Mouse (Mus musculus) heart, adult 2 months (tissue): ENCODE results near the gene Zfp612. TPM values are rescaled to one million over a fixed set of nuclear protein-coding genes. Genes with fewer than 3 reads are reported as not detected.

Source experiments
- DNase-seq, 2 experiments: peaks; one replicate each; pipeline ENCODE4 v3.0.0; 2021
- H3K27ac ChIP-seq: fragments of 200-600 bp; 2 replicates; pipeline ENCODE4 v1.8.1; 2022
- H3K27me3 ChIP-seq: fragments of 200-500 bp; 2 replicates; pipeline ENCODE4 v1.6.1; 2012; ENCODE audit warnings: mild to moderate bottlenecking, low read length, inconsistent platforms, mixed read lengths; ENCODE audit not compliant: control insufficient read depth, insufficient read depth
- H3K36me3 ChIP-seq: fragments of 200-500 bp; 2 replicates; pipeline ENCODE4 v1.6.1; 2012; ENCODE audit warnings: low read length, inconsistent platforms; ENCODE audit not compliant: control insufficient read depth, insufficient read depth
- H3K4me1 ChIP-seq: fragments of 200-500 bp; 2 replicates; pipeline ENCODE4 v1.6.1; 2011; ENCODE audit warnings: low read length; ENCODE audit not compliant: control insufficient read depth, insufficient read depth
- H3K4me3 ChIP-seq: fragments of 200-600 bp; 2 replicates; pipeline ENCODE4 v1.8.1; 2022
- H3K79me2 ChIP-seq: fragments of 200-500 bp; replicated peaks from 2 replicates; pipeline ENCODE4 v1.6.1; 2012; ENCODE audit warnings: mild to moderate bottlenecking, inconsistent platforms, low read length, moderate library complexity, mixed read lengths; ENCODE audit not compliant: control insufficient read depth, insufficient read depth
- H3K9ac ChIP-seq: fragments of 200-500 bp; 2 replicates; pipeline ENCODE4 v1.6.1; 2012; ENCODE audit warnings: low read depth, mild to moderate bottlenecking, control low read depth, inconsistent platforms, low read length, mixed read lengths
- CTCF ChIP-seq: fragments of 200-600 bp; IDR thresholded peaks from 2 replicates; pipeline ENCODE4 v1.8.1; 2022; ENCODE audit warnings: antibody characterized with exemption, mild to moderate bottlenecking, moderate library complexity
- EP300 ChIP-seq: fragments of 200-500 bp; IDR thresholded peaks from 2 replicates; pipeline ENCODE4 v1.6.1; 2011; ENCODE audit warnings: low read depth, low read length, control low read depth; ENCODE audit not compliant: insufficient read depth
- POLR2A ChIP-seq: fragments of 200-500 bp; IDR thresholded peaks from 2 replicates; pipeline ENCODE4 v1.6.1; 2011; ENCODE audit warnings: mild to moderate bottlenecking, low read depth, low read length, control low read depth; ENCODE audit not compliant: insufficient read depth
- WGBS: fragments of 180-500 bp; shearing (Covaris S2); methylation state at CpG from one replicate; pipeline ENCODE4 v1.1.7; 2018; 5-methylcytosine and 5-hydroxymethylcytosine counted together
- intact Hi-C: fragments of 180-260 bp; cut with DNase I; formaldehyde crosslinking; loops from one replicate; pipeline ENCODE4 v1.15.1; 2025
- polyA plus RNA-seq: library from polyadenylated mRNA; depleted of rRNA; stranded (reverse); fragments of >200 nt; gene quantifications from 2 replicates; pipeline ENCODE4 v1.2.3, GENCODE M21; 2012
- total RNA-seq, 2 experiments: library from RNA; stranded (reverse); gene quantifications; 2 replicates each; pipeline ENCODE4 v1.2.3; 2021

Gene Zfp612
- total and polyA plus RNA-seq, 3 experiments = 2.7 to 6.8 (median 6.5) TPM

DNA sequence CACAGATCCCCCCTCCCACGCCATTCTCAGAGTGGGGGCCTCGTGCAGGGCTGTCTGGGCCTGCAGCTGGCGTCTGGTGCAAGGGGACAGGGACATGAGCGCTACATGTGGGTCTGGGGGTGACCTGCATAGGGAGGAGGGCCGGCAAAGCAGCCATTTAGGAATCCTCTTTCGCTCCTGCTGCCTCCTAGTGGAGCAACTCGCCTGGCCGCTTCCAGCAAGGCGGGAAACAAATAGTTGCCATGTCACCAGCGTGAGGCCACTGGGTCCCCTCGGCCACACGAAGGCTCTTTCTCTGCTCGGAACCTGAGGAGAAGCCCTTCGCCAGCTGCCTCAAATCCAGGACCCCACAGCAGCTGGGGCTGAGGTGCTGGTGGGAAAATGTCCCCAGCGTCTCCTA lies 22.1 kb downstream of the Zfp612 start:
- TF ChIP-seq EP300 (no peak), CTCF (no peak), POLR2A (no peak)
- 86% methylated on average over 15 of the region's 15 CpGs for WGBS
- H3K36me3 ChIP-seq = no peaks in the 10 kb centered on the region
- DNase-seq = no peak
- no peak overlapping the region for H3K27ac ChIP-seq
- no peaks in the 10 kb centered on the region; the same call in 1 of the 2 replicates for H3K27me3 ChIP-seq
- H3K4me3 ChIP-seq = no peak overlapping the region
- intact Hi-C loops = no loop called here
- H3K9ac ChIP-seq = no peak overlapping the region
- no peaks in the 10 kb centered on the region for H3K79me2 ChIP-seq
- no peaks in the 10 kb centered on the region for H3K4me1 ChIP-seq

DNA sequence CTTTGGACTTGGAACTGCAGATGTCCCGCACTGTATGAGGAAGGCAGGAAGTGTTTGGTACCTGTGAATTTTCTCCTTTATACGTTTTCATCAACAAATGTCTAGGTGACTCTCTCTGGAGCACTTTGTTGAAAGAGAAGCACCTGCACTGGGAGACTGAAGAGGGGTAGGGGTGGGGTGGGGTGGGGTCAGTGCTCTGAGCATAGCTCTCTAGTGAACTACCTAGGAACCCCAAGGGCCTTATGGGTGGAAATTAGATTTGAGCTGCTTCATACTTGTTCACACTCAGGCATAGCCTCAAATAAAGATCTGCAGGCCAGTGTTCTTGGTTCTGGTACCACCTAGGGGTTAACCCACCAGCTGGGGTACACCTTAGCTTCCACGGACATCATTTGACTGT lies 23.1 kb downstream of the Zfp612 start, which contains the start of gene Gm17720:
Gene Gm17720, minus strand, starts transcription at position 101 of the 400 bp plus-strand sequence.
- H3K4me1 ChIP-seq = no peaks in the 10 kb centered on the region
- TF ChIP-seq POLR2A (no peak), CTCF (no peak), EP300 (no peak)
- 81% methylated on average over 3 of the region's 3 CpGs for WGBS

DNA sequence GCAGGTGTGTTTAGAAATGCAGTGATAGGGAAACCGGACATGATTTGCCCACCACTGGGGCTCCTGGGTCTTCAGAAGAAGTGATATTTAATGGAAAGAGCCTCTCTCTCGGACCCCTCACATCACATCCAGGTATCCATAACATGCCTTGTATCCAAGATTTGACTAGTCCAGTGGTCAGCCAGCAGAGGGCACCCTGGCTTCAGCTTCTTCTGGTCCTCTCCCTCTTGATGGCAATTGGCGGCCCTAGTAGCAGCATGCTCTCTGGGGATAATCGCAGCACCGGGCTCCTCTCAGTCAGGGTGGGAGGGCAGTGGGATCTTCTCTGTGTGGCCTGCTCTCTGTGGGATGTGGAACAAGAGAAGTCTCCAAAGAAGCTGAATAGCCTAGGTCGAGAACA lies 40.2 kb downstream of the Zfp612 start:
- Histone ChIP-seq H3K9ac (no peak overlapping the region), H3K27me3 (no peaks in the 10 kb centered on the region), H3K36me3 (no peaks in the 10 kb centered on the region), H3K4me1 (no peaks in the 10 kb centered on the region), H3K79me2 (no peaks in the 10 kb centered on the region), H3K4me3 (no peak overlapping the region), H3K27ac (no peak overlapping the region)
- no peak for DNase-seq
- TF ChIP-seq CTCF = peak; percentile 36; the same call in 1 of the 2 replicates
- TF ChIP-seq EP300 = no peak
- intact Hi-C loops = no loop called here
- WGBS = 44% methylated on average over 6 of the region's 6 CpGs

More for the DNA sequence above, 23.1 kb downstream of the Zfp612 start, which contains the start of gene Gm17720:
- no peak within 1 kb of the TSS for H3K4me3 ChIP-seq
- H3K27me3 ChIP-seq = no peaks in the 10 kb centered on the region; the same call in 1 of the 2 replicates
- H3K27ac ChIP-seq = no peak within 1 kb of the TSS
- no peaks in the 10 kb centered on the region for H3K36me3 ChIP-seq
- H3K9ac ChIP-seq = no peak within 1 kb of the TSS
- no peaks in the 10 kb centered on the region for H3K79me2 ChIP-seq
- intact Hi-C loops = no loop called here
- no peak for DNase-seq

DNA sequence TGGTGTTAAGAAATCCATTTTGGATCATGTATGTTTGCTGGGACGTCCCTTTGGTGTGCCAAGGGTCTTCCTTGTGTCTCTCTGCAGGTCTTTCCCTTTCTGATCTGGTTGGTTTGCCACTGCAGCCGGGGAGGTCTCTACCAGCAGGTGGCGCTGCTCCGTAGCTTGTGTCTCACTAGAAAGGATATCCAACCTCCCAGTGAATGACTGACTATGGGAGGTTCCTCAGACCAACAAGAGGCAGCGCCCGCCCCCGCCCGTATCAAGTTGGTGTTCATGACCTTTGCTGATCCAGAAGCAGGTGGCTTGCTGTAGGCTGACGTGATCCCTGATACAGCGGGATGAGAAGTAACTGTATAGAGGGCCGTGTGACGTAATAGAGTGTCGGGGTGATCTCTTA lies 51.0 kb downstream of the Zfp612 start:
- intact Hi-C loops = loop anchor here (1.0 kb wide), 1 partner anchor 348 kb away; no protein-coding TSS in a partner anchor
- Histone ChIP-seq H3K4me1 (no peaks in the 10 kb centered on the region), H3K27me3 (no peaks in the 10 kb centered on the region), H3K27ac (no peak overlapping the region), H3K36me3 (no peaks in the 10 kb centered on the region), H3K4me3 (no peak overlapping the region), H3K9ac (no peak overlapping the region), H3K79me2 (no peaks in the 10 kb centered on the region)
- TF ChIP-seq EP300 (no peak), CTCF (peak; percentile 85)
- WGBS = 19% methylated on average over 13 of the region's 13 CpGs
- DNase-seq = peak; percentile 31 to 65

DNA sequence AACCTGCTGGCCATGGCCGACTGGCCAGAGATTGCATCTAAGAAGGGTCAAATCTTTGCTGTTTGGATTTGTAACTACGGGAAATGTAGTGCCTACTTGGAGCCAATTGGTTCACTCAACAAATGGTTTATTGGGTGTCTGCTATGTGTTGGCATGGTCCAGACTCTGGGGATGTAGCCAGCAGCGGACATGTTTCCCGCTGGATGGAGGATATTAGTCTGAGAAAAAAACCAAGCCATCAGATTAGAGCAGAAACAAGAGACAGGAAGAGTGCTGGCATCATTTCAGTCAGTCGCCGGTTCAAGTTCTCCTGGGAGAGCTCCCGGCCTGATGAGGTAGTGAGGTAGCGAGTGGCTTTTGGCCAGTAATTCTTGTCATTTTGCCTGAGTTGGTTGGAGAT lies 54.7 kb downstream of the Zfp612 start:
- Histone ChIP-seq H3K4me3 (no peak overlapping the region), H3K9ac (no peak overlapping the region), H3K36me3 (no peaks in the 10 kb centered on the region), H3K79me2 (no peaks in the 10 kb centered on the region), H3K27ac (no peak overlapping the region), H3K4me1 (no peaks in the 10 kb centered on the region), H3K27me3 (no peaks in the 10 kb centered on the region)
- DNase-seq = no peak
- intact Hi-C loops = no loop called here
- 65% methylated on average over 8 of the region's 8 CpGs for WGBS
- TF ChIP-seq POLR2A = no peak
- TF ChIP-seq CTCF = no peak
- no peak for TF ChIP-seq EP300

DNA sequence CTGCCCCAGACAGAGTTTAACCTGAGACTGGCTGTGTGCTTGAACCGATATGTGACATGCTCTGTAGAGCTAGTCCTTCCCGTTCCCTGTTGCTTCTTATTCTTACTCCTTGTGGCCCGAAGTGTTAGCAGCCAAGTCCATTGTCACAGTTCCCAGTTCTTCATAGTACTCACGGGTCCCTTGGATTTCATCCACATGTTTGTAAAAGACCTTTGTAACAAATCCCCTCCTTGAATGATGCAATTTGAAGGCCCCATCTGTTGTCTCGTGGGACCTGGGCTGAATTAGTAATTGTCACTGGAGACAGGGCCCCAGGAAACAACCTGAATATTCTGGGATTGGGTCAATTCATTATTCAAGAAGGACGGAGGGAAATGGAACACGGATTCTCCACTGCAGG lies 56.0 kb downstream of the Zfp612 start:
- Histone ChIP-seq H3K27me3 (no peaks in the 10 kb centered on the region), H3K27ac (no peak overlapping the region), H3K4me1 (no peaks in the 10 kb centered on the region), H3K9ac (no peak overlapping the region), H3K36me3 (no peaks in the 10 kb centered on the region), H3K4me3 (no peak overlapping the region), H3K79me2 (no peaks in the 10 kb centered on the region)
- TF ChIP-seq CTCF (no peak), EP300 (no peak), POLR2A (no peak)
- no peak for DNase-seq
- WGBS = 70% methylated on average over 7 of the region's 7 CpGs
- intact Hi-C loops = no loop called here

DNA sequence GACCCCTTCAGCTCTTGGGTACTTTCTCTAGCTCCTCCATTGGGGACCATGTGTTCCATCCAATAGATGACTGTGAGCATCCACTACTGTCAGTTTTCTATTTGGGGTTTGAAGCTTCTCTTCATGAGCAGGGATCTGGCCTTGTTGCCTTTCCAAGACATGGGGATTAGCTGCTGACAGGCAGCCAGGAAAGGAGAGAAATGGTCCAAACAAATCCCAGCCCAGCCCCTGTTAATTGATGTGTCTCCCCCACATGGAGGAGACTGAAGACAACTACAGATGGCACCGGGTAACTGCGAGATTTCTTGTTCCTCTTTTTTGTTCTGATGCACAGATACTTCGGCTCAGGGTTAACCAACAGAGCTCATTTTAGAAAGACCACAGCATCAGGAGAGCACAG lies 60.6 kb downstream of the Zfp612 start:
- DNase-seq = no peak
- H3K4me3 ChIP-seq = no peak overlapping the region

More for the DNA sequence above, 60.6 kb downstream of the Zfp612 start:
- WGBS = 63% methylated on average over 3 of the region's 3 CpGs
- Histone ChIP-seq H3K4me1 (no peaks in the 10 kb centered on the region), H3K79me2 (no peaks in the 10 kb centered on the region), H3K27ac (no peak overlapping the region), H3K36me3 (no peaks in the 10 kb centered on the region), H3K9ac (no peak overlapping the region), H3K27me3 (no peaks in the 10 kb centered on the region)
- TF ChIP-seq EP300 (no peak), CTCF (no peak), POLR2A (no peak)
- intact Hi-C loops = no loop called here
